Mouse (Mus musculus) lung, embryonic 14.5 days (tissue): ENCODE results near the gene Ccdc18. TPM values are rescaled to one million over a fixed set of nuclear protein-coding genes. Genes with fewer than 3 reads are reported as not detected.
"Not testable (repeated sequence)": the region's sequence is repeated elsewhere in the genome, so short reads cannot be mapped to it uniquely, and the experiment has no call there.

Experiments
- ATAC-seq: fragments of 200-750 bp; cut with Nextera tagmentation; 2 replicates; pipeline ENCODE4 v1.8.0; 2017; ENCODE audit warnings: mild to moderate bottlenecking, moderate TSS enrichment, moderate library complexity; ENCODE audit not compliant: insufficient read depth
- DNase-seq: peaks from one replicate; pipeline ENCODE4 v3.0.0-alpha.2; 2015
- H3K27ac ChIP-seq: fragments of 300-500 bp; sonication (generic); 2 replicates; pipeline ENCODE4 v1.5.1; 2014; ENCODE audit warnings: low read depth, mild to moderate bottlenecking, moderate library complexity
- H3K27me3 ChIP-seq: fragments of 300-500 bp; sonication (generic); 2 replicates; pipeline ENCODE4 v1.6.1; 2014; ENCODE audit warnings: low read length, control low read depth; ENCODE audit not compliant: insufficient read depth
- H3K36me3 ChIP-seq: fragments of 300-500 bp; sonication (generic); 2 replicates; pipeline ENCODE4 v1.6.1; 2014; ENCODE audit warnings: control low read depth; ENCODE audit not compliant: insufficient read depth
- H3K4me1 ChIP-seq: fragments of 300-500 bp; sonication (generic); 2 replicates; pipeline ENCODE4 v1.6.1; 2014; ENCODE audit warnings: antibody characterized with exemption, control low read depth; ENCODE audit not compliant: insufficient read depth
- H3K4me2 ChIP-seq: fragments of 300-500 bp; sonication (generic); 2 replicates; pipeline ENCODE4 v1.6.1; 2014; ENCODE audit warnings: mild to moderate bottlenecking
- H3K4me3 ChIP-seq: fragments of 300-500 bp; sonication (generic); 2 replicates; pipeline ENCODE4 v1.5.1; 2014; ENCODE audit warnings: low read depth, low read length
- H3K9ac ChIP-seq: fragments of 300-500 bp; sonication (generic); 2 replicates; pipeline ENCODE4 v1.6.1; 2014
- H3K9me3 ChIP-seq: fragments of 300-500 bp; sonication (generic); 2 replicates; pipeline ENCODE4 v1.6.1; 2016; ENCODE audit warnings: low read depth, low read length, control low read depth
- CTCF ChIP-seq: IDR thresholded peaks from 2 replicates; pipeline ENCODE4 v1.5.1; 2016; ENCODE audit warnings: antibody characterized with exemption, low read depth
- WGBS: fragments of 180-500 bp; shearing (Covaris S2); extraction: QIAGEN DNeasy Blood & Tissue Kit; methylation state at CpG from one replicate; pipeline ENCODE4 v1.1.7; 2014; 5-methylcytosine and 5-hydroxymethylcytosine counted together
- polyA plus RNA-seq: library from polyadenylated mRNA; unstranded; fragments of >200 nt; fragmentation: Nextera tagmentation; extraction: Ambion mirVana; gene quantifications from 2 replicates; pipeline ENCODE4 v1.2.1, GENCODE M21; 2014

Ccdc18 gene
- 10.7 and 13.8 TPM in 2 replicates for polyA plus RNA-seq

DNA sequence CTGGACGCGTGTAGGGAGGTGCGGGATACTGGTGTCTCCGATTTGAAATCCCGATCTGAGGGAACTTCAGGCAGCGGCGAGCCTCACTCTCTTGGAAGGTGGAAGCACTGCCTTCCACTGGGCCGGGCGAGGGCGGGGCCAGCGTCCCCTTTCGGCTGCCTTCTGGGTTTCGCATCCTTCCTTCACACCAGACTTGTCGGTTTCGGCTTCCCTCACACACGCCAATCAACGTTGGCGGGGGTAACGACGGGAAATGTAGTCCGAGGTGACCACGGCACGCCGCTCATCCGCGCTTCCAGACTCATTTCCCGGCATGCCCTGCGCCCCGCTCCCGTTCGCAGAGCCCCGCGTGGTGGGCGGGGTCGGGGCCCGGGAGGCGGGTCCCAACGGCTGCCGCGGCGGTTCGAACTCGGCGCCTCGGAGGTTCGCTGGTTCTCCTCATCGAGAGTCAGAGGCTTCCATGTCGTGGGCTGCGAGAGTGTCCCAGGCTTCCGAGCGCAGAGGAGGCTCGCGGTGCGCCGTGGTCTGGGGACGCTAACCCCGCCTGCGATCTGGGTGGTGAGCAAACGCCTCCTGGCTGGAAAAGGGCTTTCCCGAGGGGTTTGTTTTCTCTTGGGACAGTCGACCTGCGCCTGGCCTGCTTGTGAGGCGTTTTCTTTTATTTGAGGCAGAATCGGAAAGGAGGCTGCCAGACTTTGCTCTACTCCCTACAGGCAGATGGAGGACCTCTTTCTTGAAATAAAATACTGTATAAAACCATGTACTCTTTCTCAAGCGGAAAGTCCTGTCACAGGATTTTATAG lies at the start of gene Ccdc18, which contains the start of gene Tmed5:
Gene Ccdc18 (plus strand): TSS at position 435 of the 803 bp plus-strand sequence.
Gene Tmed5 (minus strand): TSS at position 180 of the 803 bp plus-strand sequence.
- no peaks in the 10 kb centered on the region for H3K4me1 ChIP-seq
- H3K4me2 ChIP-seq, result peak within 1 kb of the TSS; percentile 77
- H3K27ac ChIP-seq, result peak within 1 kb of the TSS; percentile 76
- peak within 1 kb of the TSS; percentile 70 for H3K4me3 ChIP-seq
- ATAC-seq, result peak; percentile 99
- no peaks in the 10 kb centered on the region for H3K27me3 ChIP-seq
- H3K36me3 ChIP-seq, result 0 out of 2 replicates have a peak, but pooled peaks cover 8% of the 10 kb centered on the region
- peak; percentile 47 for TF ChIP-seq CTCF
- H3K9ac ChIP-seq, result peak within 1 kb of the TSS; percentile 77
- peak; percentile 99 for DNase-seq
- no peaks in the 10 kb centered on the region for H3K9me3 ChIP-seq
- under 1% methylated on average over 61 of the region's 65 CpGs for WGBS

- Histone ChIP-seq H3K27ac (no peak overlapping the region), H3K27me3 (no peaks in the 10 kb centered on the region), H3K4me3 (no peak overlapping the region), H3K36me3 (peaks cover 75% of the 10 kb centered on the region), H3K9ac (no peak overlapping the region), H3K4me2 (no peak overlapping the region), H3K4me1 (no peaks in the 10 kb centered on the region), H3K9me3 (no peaks in the 10 kb centered on the region)
- TF ChIP-seq CTCF, result peak; percentile 36
- no peak for ATAC-seq
- WGBS, result 90% methylated on average over 2 of the region's 2 CpGs
- DNase-seq, result no peak
Observed at GRCm38 (mm10) chr5:108085440-108085839, 47.2 kb upstream of the Ccdc18 start.

GRCm38 (mm10) chr5:108092731-108093130 lies 39.9 kb upstream of the Ccdc18 start:
- H3K4me1 ChIP-seq, ATAC-seq, H3K4me2 ChIP-seq, H3K27me3 ChIP-seq, H3K4me3 ChIP-seq, H3K27ac ChIP-seq, H3K9me3 ChIP-seq, DNase-seq, H3K9ac ChIP-seq: not testable (repeated sequence)
- 91% methylated on average over 8 of the region's 8 CpGs for WGBS
- peaks cover 74% of the 10 kb centered on the region for H3K36me3 ChIP-seq

- no peak overlapping the region for H3K9ac ChIP-seq
- no peak overlapping the region for H3K4me3 ChIP-seq
- no peaks in the 10 kb centered on the region for H3K4me1 ChIP-seq
- H3K36me3 ChIP-seq, result peaks cover 69% of the 10 kb centered on the region
- H3K27ac ChIP-seq, result no peak overlapping the region
- no peak for ATAC-seq
- WGBS, result 90% methylated on average over 3 of the region's 3 CpGs
- H3K9me3 ChIP-seq, result no peaks in the 10 kb centered on the region
- no peak for TF ChIP-seq CTCF
- no peak for DNase-seq
- H3K4me2 ChIP-seq, result no peak overlapping the region
- no peaks in the 10 kb centered on the region for H3K27me3 ChIP-seq
Observed at GRCm38 (mm10) chr5:108097676-108098075, 35.0 kb upstream of the Ccdc18 start.

DNA sequence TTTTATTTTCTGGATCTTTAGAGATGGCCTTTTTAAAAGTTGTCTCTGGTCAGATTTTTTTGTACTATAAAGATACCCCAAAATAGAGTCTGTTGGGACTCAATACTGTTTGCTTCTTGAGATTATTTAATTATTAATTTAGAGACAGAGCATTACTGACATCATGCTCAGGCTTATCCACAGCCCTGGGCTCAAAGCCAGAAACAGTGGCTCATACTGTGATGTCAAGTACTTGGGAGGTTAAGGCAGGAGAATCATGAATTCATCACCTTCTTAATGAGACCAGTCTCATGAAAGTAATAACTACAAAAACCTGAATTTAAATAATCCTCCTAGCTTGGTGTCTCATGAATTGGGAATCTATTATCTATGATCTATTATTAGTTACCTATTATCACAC lies 32.5 kb upstream of the Ccdc18 start:
- Histone ChIP-seq H3K4me3 (no peak overlapping the region), H3K9ac (no peak overlapping the region), H3K4me2 (no peak overlapping the region), H3K27ac (no peak overlapping the region), H3K4me1 (no peaks in the 10 kb centered on the region), H3K36me3 (peaks cover 71% of the 10 kb centered on the region), H3K27me3 (no peaks in the 10 kb centered on the region), H3K9me3 (no peaks in the 10 kb centered on the region)
- DNase-seq (no peak), ATAC-seq (no peak)
- TF ChIP-seq CTCF, result no peak

GRCm38 (mm10) chr5:108104306-108104705 lies 28.4 kb upstream of the Ccdc18 start:
- Histone ChIP-seq H3K36me3 (peaks cover 62% of the 10 kb centered on the region), H3K4me3 (no peak overlapping the region), H3K4me2 (no peak overlapping the region), H3K27me3 (no peaks in the 10 kb centered on the region), H3K27ac (no peak overlapping the region), H3K4me1 (no peaks in the 10 kb centered on the region), H3K9me3 (no peaks in the 10 kb centered on the region), H3K9ac (no peak overlapping the region)
- ATAC-seq (no peak), DNase-seq (no peak)
- no peak for TF ChIP-seq CTCF
- 83% methylated on average over 5 of the region's 5 CpGs for whole genome bisulfite sequencing

DNA sequence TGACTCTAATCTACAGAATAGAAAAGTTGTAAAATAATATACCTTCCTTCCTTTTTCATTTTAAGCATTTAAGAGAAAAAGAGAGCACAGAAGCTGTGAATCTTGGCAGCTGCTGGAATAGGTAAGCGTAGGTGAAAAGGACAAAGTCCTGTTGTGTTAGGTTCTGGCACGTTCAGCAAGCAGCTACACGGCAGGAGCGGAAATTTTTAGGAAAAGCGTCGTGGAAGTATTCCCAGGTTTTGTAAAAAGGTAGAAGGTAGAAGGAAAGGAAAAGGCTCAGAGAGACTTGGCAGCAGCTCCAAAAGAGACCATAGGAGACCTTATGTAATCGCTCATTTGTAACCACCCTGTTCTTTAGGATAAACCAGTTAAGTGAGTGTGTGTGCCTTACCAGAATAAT lies 23.3 kb upstream of the Ccdc18 start:
- H3K4me3 ChIP-seq, result no peak overlapping the region
- ATAC-seq (no peak), DNase-seq (no peak)
- no peak overlapping the region for H3K4me2 ChIP-seq
- H3K27ac ChIP-seq, result no peak overlapping the region
- no peak overlapping the region for H3K9ac ChIP-seq
- no peaks in the 10 kb centered on the region for H3K27me3 ChIP-seq
- no peaks in the 10 kb centered on the region for H3K9me3 ChIP-seq
- no peaks in the 10 kb centered on the region for H3K4me1 ChIP-seq
- TF ChIP-seq CTCF, result no peak
- 91% methylated on average over 7 of the region's 7 CpGs for WGBS
- peaks cover 36% of the 10 kb centered on the region for H3K36me3 ChIP-seq
